Mouse (Mus musculus): ENCODE measurements around the gene Wnt5b. TPM values are rescaled to one million over a fixed set of nuclear protein-coding genes. Genes with fewer than 3 reads are reported as not detected.

Wnt5b gene
- total and polyA plus RNA-seq, 3 experiments: 0.04 TPM; not detected in 2

- Histone ChIP-seq H3K36me3 (ENCODE audit: control insufficient read depth in 1 of 2, insufficient read depth in 2 of 2, low read length in 2 of 2) (peaks cover 0 to 5% of the 10 kb centered on the region in 2 experiments; a peak in 2 of 4 replicates), H3K27me3 (ENCODE audit: control insufficient read depth in 1 of 2, insufficient read depth in 2 of 2, low read length in 2 of 2) (no peaks in the 10 kb centered on the region), H3K27ac (ENCODE audit: control insufficient read depth, low read depth, low read length) (no peak overlapping the region), H3K4me3 (ENCODE audit: control insufficient read depth in 1 of 2, insufficient read depth in 1 of 2, low read depth in 2 of 2, low read length in 2 of 2) (no peak overlapping the region), H3K9me3 (replicated peaks; ENCODE audit: insufficient read depth, low read length) (no peaks in the 10 kb centered on the region), H3K79me2 (ENCODE audit: control insufficient read depth, insufficient read depth, low read length, poor library complexity) (no peaks in the 10 kb centered on the region), H3K9ac (ENCODE audit: control insufficient read depth, low read depth, low read length, poor library complexity, severe bottlenecking) (no peak overlapping the region), H3K4me1 (ENCODE audit: control insufficient read depth in 1 of 2, insufficient read depth in 2 of 2, low read length in 2 of 2) (no peaks in the 10 kb centered on the region)
- peak; percentile 67 for DNase-seq (ENCODE audit: low read depth, low spot score)
- TF ChIP-seq ZC3H11A (IDR thresholded peaks at IDR 0.05; ENCODE audit: low read depth, low read length): peak; percentile 92
- no peak for TF ChIP-seq ELF1 (IDR thresholded peaks at IDR 0.05; ENCODE audit: low read depth, low read length)
- TF ChIP-seq RAD21 (IDR thresholded peaks at IDR 0.05; ENCODE audit: low read depth, low read length): peak; percentile 99
- no peak for TF ChIP-seq GATA1 (IDR thresholded peaks at IDR 0.05; ENCODE audit: low read depth, low read length)
- no peak for TF ChIP-seq RCOR1 (IDR thresholded peaks at IDR 0.05; ENCODE audit: low read depth, low read length)
- 0 out of 2 replicates have a peak, but pooled peaks have one; percentile 20 for TF ChIP-seq BHLHE40 (IDR thresholded peaks at IDR 0.05; ENCODE audit: borderline replicate concordance, low read depth, low read length)
- TF ChIP-seq CHD2 (IDR thresholded peaks at IDR 0.05; ENCODE audit: low read length): no peak
- TF ChIP-seq MYC (IDR thresholded peaks at IDR 0.05; ENCODE audit: low read depth, low read length): 0 out of 2 replicates have a peak, but pooled peaks have one; percentile 24
- no peak for TF ChIP-seq UBTF (IDR thresholded peaks at IDR 0.05; ENCODE audit: borderline replicate concordance, insufficient read depth, low read depth, low read length)
- TF ChIP-seq ZNF384 (IDR thresholded peaks at IDR 0.05; ENCODE audit: low read depth, low read length): 0 out of 2 replicates have a peak, but pooled peaks have one; percentile 13
- TF ChIP-seq SMC3 (IDR thresholded peaks at IDR 0.05; ENCODE audit: low read depth, low read length): peak; percentile 87
- no peak for TF ChIP-seq ZKSCAN1 (IDR thresholded peaks at IDR 0.05; ENCODE audit: low read depth, low read length)
- TF ChIP-seq SIN3A (IDR thresholded peaks at IDR 0.05; ENCODE audit: low read length): 0 out of 2 replicates have a peak, but pooled peaks have one; percentile 29
- TF ChIP-seq CTCF (IDR thresholded peaks at IDR 0.05 in 2 of 3, conservative IDR thresholded peaks at IDR 0.05 in 1 of 3; ENCODE audit: control insufficient read depth in 1 of 3, insufficient read depth in 1 of 3, low read depth in 2 of 3, low read length in 3 of 3, poor library complexity in 1 of 3, severe bottlenecking in 1 of 3): peak; percentile 77 to 93 (median 81)
- no peak for TF ChIP-seq USF1 (IDR thresholded peaks at IDR 0.05; ENCODE audit: low read depth, low read length)
- no peak for TF ChIP-seq MAZ (IDR thresholded peaks at IDR 0.05; ENCODE audit: low read depth, low read length)
Measured at GRCm38 (mm10) chr6:119489765-119490164, 54.4 kb downstream of the Wnt5b start.

GRCm38 (mm10) chr6:119487619-119488018, 56.5 kb downstream of the Wnt5b start:
- Histone ChIP-seq H3K9me3 (replicated peaks; ENCODE audit: insufficient read depth, low read length) (no peaks in the 10 kb centered on the region), H3K36me3 (ENCODE audit: control insufficient read depth in 1 of 2, insufficient read depth in 2 of 2, low read length in 2 of 2) (peaks cover 1 to 9% of the 10 kb centered on the region in 2 experiments; a peak in 3 of 4 replicates), H3K4me1 (ENCODE audit: control insufficient read depth in 1 of 2, insufficient read depth in 2 of 2, low read length in 2 of 2) (peaks cover 0 to 5% of the 10 kb centered on the region in 2 experiments; a peak in 1 of 4 replicates), H3K79me2 (ENCODE audit: control insufficient read depth, insufficient read depth, low read length, poor library complexity) (peaks cover 9% of the 10 kb centered on the region), H3K4me3 (ENCODE audit: control insufficient read depth in 1 of 2, insufficient read depth in 1 of 2, low read depth in 2 of 2, low read length in 2 of 2) (no peak overlapping the region), H3K27me3 (ENCODE audit: control insufficient read depth in 1 of 2, insufficient read depth in 2 of 2, low read length in 2 of 2) (no peaks in the 10 kb centered on the region), H3K27ac (ENCODE audit: control insufficient read depth, low read depth, low read length) (no peak overlapping the region), H3K9ac (ENCODE audit: control insufficient read depth, low read depth, low read length, poor library complexity, severe bottlenecking) (no peak overlapping the region)
- no peak for TF ChIP-seq ZKSCAN1 (IDR thresholded peaks at IDR 0.05; ENCODE audit: low read depth, low read length)
- no peak for TF ChIP-seq KAT2A (conservative IDR thresholded peaks at IDR 0.05; ENCODE audit: low read depth, low read length)
- no peak for TF ChIP-seq E2F4 (IDR thresholded peaks at IDR 0.05; ENCODE audit: borderline replicate concordance, low read depth, low read length)
- no peak for TF ChIP-seq TCF12 (IDR thresholded peaks at IDR 0.05; ENCODE audit: low read depth, low read length)
- no peak for TF ChIP-seq CTCF (IDR thresholded peaks at IDR 0.05 in 2 of 3, conservative IDR thresholded peaks at IDR 0.05 in 1 of 3; ENCODE audit: control insufficient read depth in 1 of 3, insufficient read depth in 1 of 3, low read depth in 2 of 3, low read length in 3 of 3, poor library complexity in 1 of 3, severe bottlenecking in 1 of 3)
- no peak for TF ChIP-seq RCOR1 (IDR thresholded peaks at IDR 0.05; ENCODE audit: low read depth, low read length)
- no peak for TF ChIP-seq EP300 (IDR thresholded peaks at IDR 0.05; ENCODE audit: low read depth in 1 of 2, low read length in 2 of 2)
- no peak for DNase-seq (ENCODE audit: low read depth, low spot score)
